Mouse (Mus musculus) forebrain, postnatal 0 days (tissue): ENCODE data around the gene Rassf5. TPM values are rescaled to one million over a fixed set of nuclear protein-coding genes. Genes with fewer than 3 reads are reported as not detected.
"Not testable (repeated sequence)": the region's sequence is repeated elsewhere in the genome, so short reads cannot be mapped to it uniquely, and the experiment has no call there.

Source experiments
- ATAC-seq: fragments of 200-750 bp; cut with Nextera tagmentation; 2 replicates; pipeline ENCODE4 v1.8.0; 2017; ENCODE audit warnings: mild to moderate bottlenecking, moderate library complexity
- DNase-seq: peaks from one replicate; pipeline ENCODE4 v3.0.0-alpha.2; 2015
- H3K27ac ChIP-seq: fragments of 300-500 bp; sonication (generic); 2 replicates; pipeline ENCODE4 v1.5.1; 2014; ENCODE audit warnings: low read depth, mild to moderate bottlenecking, antibody characterized with exemption, low read length, moderate library complexity, mixed read lengths
- H3K27me3 ChIP-seq: fragments of 300-500 bp; sonication (generic); 2 replicates; pipeline ENCODE4 v1.6.1; 2014; ENCODE audit warnings: mild to moderate bottlenecking, low read length, mixed read lengths; ENCODE audit not compliant: insufficient read depth
- H3K36me3 ChIP-seq: fragments of 300-500 bp; sonication (generic); 2 replicates; pipeline ENCODE4 v1.6.1; 2014; ENCODE audit warnings: mild to moderate bottlenecking, moderate library complexity; ENCODE audit not compliant: insufficient read depth
- H3K4me1 ChIP-seq: fragments of 300-500 bp; sonication (generic); 2 replicates; pipeline ENCODE4 v1.6.1; 2014; ENCODE audit warnings: antibody characterized with exemption; ENCODE audit not compliant: insufficient read depth
- H3K4me2 ChIP-seq: fragments of 300-500 bp; sonication (generic); 2 replicates; pipeline ENCODE4 v1.6.1; 2014; ENCODE audit warnings: low read depth, mild to moderate bottlenecking, moderate library complexity
- H3K4me3 ChIP-seq: fragments of 300-500 bp; sonication (generic); 2 replicates; pipeline ENCODE4 v1.5.1; 2014; ENCODE audit warnings: low read depth, low read length, mixed read lengths
- H3K9ac ChIP-seq: fragments of 300-500 bp; sonication (generic); 2 replicates; pipeline ENCODE4 v1.6.1; 2014; ENCODE audit warnings: mild to moderate bottlenecking
- H3K9me3 ChIP-seq: fragments of 300-500 bp; sonication (generic); 2 replicates; pipeline ENCODE4 v1.6.1; 2016; ENCODE audit warnings: low read length
- CTCF ChIP-seq: sonication (generic); IDR thresholded peaks from 2 replicates; pipeline ENCODE4 v1.5.1; 2016; ENCODE audit warnings: antibody characterized with exemption, control low read depth, low read depth
- WGBS: fragments of 180-500 bp; shearing (Covaris S2); extraction: QIAGEN DNeasy Blood & Tissue Kit; methylation state at CpG from one replicate; pipeline ENCODE4 v1.1.7; 2014; 5-methylcytosine and 5-hydroxymethylcytosine counted together
- polyA plus RNA-seq: library from polyadenylated mRNA; unstranded; fragments of >200 nt; fragmentation: Nextera tagmentation; extraction: Ambion mirVana; gene quantifications from 2 replicates; pipeline ENCODE4 v1.2.1, GENCODE M21; 2015
- total RNA-seq: library from RNA; depleted of rRNA; stranded (reverse); fragments of >200 nt; gene quantifications from 2 replicates; pipeline ENCODE4 v1.2.3, GENCODE M21; 2014

Gene Rassf5
- total and polyA plus RNA-seq, 2 experiments from 2014 or later = 2.7 to 6.7 TPM

DNA sequence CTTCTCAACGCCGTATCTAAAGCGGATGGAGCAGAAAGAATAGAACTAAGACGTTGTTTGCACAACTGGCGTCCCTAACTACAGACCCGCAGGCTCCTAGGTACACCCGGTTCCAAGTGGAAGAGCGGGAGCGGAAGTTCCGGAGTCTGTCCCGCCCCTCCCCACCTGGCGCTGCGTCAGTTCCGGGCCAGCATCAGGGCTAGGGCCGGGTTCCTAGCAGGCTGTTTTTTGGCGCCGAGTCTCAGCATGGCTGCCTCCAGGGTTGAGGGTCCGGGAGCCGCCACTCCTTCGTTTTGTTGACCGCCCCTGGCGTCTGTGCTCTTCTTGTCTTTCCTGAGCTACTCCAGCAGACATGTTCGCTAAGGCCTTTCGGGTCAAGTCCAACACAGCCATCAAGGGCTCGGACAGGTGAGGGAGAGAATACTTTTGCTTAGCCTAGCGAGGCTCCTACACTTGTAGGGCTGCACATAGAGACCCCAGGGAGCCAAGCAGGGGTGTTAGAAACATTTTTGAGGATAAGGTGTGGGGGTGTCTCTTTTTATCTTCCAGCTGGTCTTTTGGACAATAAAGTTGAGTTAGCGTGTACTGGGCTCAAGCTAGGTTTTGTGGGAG lies 91.9 kb downstream of the Rassf5 start, which contains the start of gene Eif2d:
Gene Eif2d (plus strand): TSS at position 164 of the 612 bp plus-strand sequence.
- ATAC-seq (peak; percentile 100), DNase-seq (peak; percentile 90)
- Histone ChIP-seq H3K4me2 (peak within 1 kb of the TSS; percentile 74), H3K4me1 (0 out of 2 replicates have a peak, but pooled peaks cover 7% of the 10 kb centered on the region), H3K9me3 (no peaks in the 10 kb centered on the region), H3K36me3 (peaks cover 2% of the 10 kb centered on the region; the same call in 1 of the 2 replicates), H3K27ac (no peak within 1 kb of the TSS), H3K27me3 (no peaks in the 10 kb centered on the region), H3K9ac (peak within 1 kb of the TSS; percentile 62), H3K4me3 (peak within 1 kb of the TSS; percentile 51)
- WGBS = under 1% methylated on average over 27 of the region's 27 CpGs
- no peak for TF ChIP-seq CTCF

DNA sequence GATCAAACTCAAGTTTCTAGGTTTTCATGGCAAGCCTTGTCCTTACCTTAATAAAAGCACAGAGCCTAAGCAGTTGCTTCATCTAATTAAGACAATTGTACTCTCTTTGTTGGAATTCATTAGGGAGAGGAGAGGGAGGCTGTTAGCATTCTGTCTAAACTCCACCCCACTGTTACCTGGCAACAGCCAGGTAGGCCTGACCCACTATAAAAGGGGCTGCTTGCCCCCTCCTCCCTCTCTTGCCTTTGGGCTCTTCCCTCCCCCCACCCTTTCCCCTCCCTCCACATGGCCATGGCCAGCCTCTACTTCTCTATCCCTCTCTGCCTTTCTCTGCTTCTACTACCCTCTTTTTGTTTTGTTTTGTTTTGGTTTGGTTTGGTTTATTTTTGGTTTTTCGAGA lies 95.6 kb downstream of the Rassf5 start:
- Histone ChIP-seq H3K4me3 (no peak overlapping the region), H3K4me2 (no peak overlapping the region), H3K9me3 (no peaks in the 10 kb centered on the region), H3K27ac (no peak overlapping the region), H3K9ac (no peak overlapping the region), H3K4me1 (0 out of 2 replicates have a peak, but pooled peaks cover 7% of the 10 kb centered on the region), H3K36me3 (no peaks in the 10 kb centered on the region), H3K27me3 (no peaks in the 10 kb centered on the region)
- DNase-seq = no peak
- ATAC-seq = no peak
- WGBS = 80% methylated on average over 1 of the region's 1 CpGs
- TF ChIP-seq CTCF = no peak

DNA sequence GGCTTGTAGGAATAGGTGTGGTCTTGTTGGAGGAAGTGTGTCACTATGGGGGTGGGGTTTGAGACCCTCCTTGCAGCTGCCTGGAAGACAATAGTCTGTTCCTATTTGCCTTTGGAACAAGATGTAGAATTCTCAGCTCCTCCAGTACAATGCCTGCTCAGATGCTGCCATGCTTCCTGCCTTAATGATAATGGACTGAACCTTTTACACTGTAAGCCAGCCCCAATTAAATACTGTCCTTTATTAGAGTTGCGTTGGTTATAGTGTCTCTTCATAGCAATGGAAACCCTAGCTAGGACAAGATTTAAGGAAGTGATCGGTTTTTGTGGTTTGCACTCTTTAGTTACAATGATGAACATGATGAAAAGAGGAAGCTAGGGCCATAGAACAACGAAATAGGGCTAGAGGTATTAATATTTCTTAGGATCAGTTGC lies 98.9 kb downstream of the Rassf5 start:
- no peaks in the 10 kb centered on the region for H3K36me3 ChIP-seq
- no peak for ATAC-seq
- no peak overlapping the region for H3K4me3 ChIP-seq
- no peak for TF ChIP-seq CTCF
- no peaks in the 10 kb centered on the region for H3K4me1 ChIP-seq
- H3K27me3 ChIP-seq = no peaks in the 10 kb centered on the region
- no peak overlapping the region for H3K9ac ChIP-seq
- H3K9me3 ChIP-seq = no peaks in the 10 kb centered on the region
- DNase-seq = no peak
- H3K27ac ChIP-seq = no peak overlapping the region
- H3K4me2 ChIP-seq = no peak overlapping the region
- 74% methylated on average over 3 of the region's 3 CpGs for WGBS

DNA sequence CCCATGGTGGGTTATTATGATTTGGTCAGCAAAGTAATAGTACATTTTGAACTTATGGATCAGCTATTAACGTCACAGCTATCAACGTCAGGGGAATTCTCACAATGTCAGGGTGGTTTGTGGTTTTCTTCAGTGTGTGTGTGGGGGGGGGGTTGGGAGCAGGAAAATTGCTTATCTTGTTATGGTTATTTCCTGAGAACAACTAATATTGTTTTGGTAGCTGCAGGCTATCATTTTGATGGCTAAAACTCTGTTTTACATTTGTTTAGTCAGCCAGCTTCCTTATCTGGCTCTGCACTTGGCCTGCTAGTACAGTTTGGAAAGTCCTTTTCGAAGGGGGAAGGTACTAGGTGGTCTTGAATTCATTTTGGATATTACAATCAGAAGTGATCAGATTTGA lies 99.8 kb downstream of the Rassf5 start:
- H3K27me3 ChIP-seq, H3K4me3 ChIP-seq, H3K36me3 ChIP-seq, H3K9me3 ChIP-seq, H3K27ac ChIP-seq, H3K4me2 ChIP-seq, H3K4me1 ChIP-seq, DNase-seq, H3K9ac ChIP-seq, ATAC-seq: not testable (repeated sequence)
- WGBS = 87% methylated on average over 3 of the region's 3 CpGs

DNA sequence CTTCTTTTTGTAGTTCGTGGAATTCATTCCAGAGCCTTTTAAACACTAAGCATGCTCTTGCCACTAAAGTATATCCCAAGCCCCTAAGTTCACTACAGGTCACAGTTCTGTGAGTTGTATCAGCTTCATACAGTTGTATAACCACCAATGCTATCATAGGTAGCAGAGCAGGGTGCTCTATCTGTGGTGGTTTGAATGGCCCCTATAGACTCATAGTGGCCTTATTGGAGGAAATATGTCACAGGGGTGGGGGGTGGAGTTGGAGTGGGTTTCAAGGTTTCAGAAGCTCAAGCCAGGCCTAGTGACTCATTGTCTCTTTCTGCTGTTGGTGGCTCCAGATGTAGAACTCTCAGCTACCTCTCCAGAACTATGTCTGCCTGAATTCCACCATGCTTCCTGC lies 102.6 kb downstream of the Rassf5 start:
- H3K9me3 ChIP-seq = no peaks in the 10 kb centered on the region
- no peak for TF ChIP-seq CTCF
- H3K27me3 ChIP-seq = no peaks in the 10 kb centered on the region
- 84% methylated on average over 1 of the region's 1 CpGs for WGBS
- ATAC-seq (no peak), DNase-seq (no peak)
- peaks cover 6% of the 10 kb centered on the region; the same call in 1 of the 2 replicates for H3K4me1 ChIP-seq
- no peak overlapping the region for H3K4me2 ChIP-seq
- H3K36me3 ChIP-seq = no peaks in the 10 kb centered on the region
- no peak overlapping the region for H3K27ac ChIP-seq
- no peak overlapping the region for H3K9ac ChIP-seq
- H3K4me3 ChIP-seq = no peak overlapping the region

DNA sequence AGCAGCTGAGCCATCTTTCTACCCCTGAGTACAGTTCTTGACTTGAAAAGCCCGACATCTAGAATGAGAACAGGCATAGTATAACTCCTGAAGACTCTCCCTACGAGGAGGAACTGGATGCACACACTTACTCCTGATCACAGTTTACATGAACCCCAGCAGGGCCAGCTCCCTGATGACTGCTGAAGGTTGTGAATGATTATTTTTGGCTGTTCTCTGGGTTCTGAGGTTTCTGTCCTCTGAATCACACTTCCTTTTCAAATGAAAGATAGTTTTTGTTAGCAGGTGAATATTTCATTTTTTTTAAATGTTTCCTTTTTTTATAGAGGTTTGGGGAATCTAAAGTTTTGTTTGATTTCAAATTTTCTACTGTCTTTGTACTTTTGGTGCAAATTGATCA lies 103.6 kb downstream of the Rassf5 start:
- H3K9me3 ChIP-seq = no peaks in the 10 kb centered on the region
- ATAC-seq (no peak), DNase-seq (no peak)
- H3K27ac ChIP-seq = no peak overlapping the region
- H3K4me3 ChIP-seq = no peak overlapping the region
- no peaks in the 10 kb centered on the region for H3K27me3 ChIP-seq
- H3K4me1 ChIP-seq = peaks cover 6% of the 10 kb centered on the region; the same call in 1 of the 2 replicates
- H3K4me2 ChIP-seq = no peak overlapping the region
- no peak overlapping the region for H3K9ac ChIP-seq
- TF ChIP-seq CTCF = no peak
- H3K36me3 ChIP-seq = no peaks in the 10 kb centered on the region
- 67% methylated on average over 2 of the region's 2 CpGs for WGBS
